Mouse (Mus musculus): ENCODE measurements at regions not wholly inside any gene's neighbourhood (a gene's known extent, or its start where the extent isn't known, plus 50 kb on each side); places are given as distances from the start of the nearest gene placed in this dataset.

GRCm38 (mm10) chr12:9996455-9997189 is 373.2 kb upstream of the Nt5c1b start:
- no peak for TF ChIP-seq CTCF (IDR thresholded peaks at IDR 0.05; ENCODE audit: borderline replicate concordance, extremely low read depth, insufficient read depth, insufficient read length)
- no peak for TF ChIP-seq POLR2A (IDR thresholded peaks at IDR 0.05; ENCODE audit: borderline replicate concordance, extremely low read depth, insufficient read depth, insufficient read length, poor library complexity, severe bottlenecking)
